Mouse (Mus musculus) erythroblast, embryonic 14.5 days (primary cell): ENCODE data around the gene Myo5c. TPM values are rescaled to one million over a fixed set of nuclear protein-coding genes. Genes with fewer than 3 reads are reported as not detected.

Experiments used
- H3K27me3 ChIP-seq: 2 replicates; pipeline ENCODE4 v1.6.1; 2012; ENCODE audit warnings: inconsistent platforms; ENCODE audit not compliant: control insufficient read depth
- H3K36me3 ChIP-seq: 2 replicates; pipeline ENCODE4 v1.6.1; 2012; ENCODE audit warnings: mild to moderate bottlenecking, inconsistent platforms; ENCODE audit not compliant: control insufficient read depth
- H3K4me1 ChIP-seq: 2 replicates; pipeline ENCODE4 v1.6.1; 2012; ENCODE audit warnings: inconsistent platforms; ENCODE audit not compliant: control insufficient read depth
- H3K4me3 ChIP-seq: replicated peaks from 2 replicates; pipeline ENCODE3; 2012; ENCODE audit warnings: moderate library complexity, mild to moderate bottlenecking, inconsistent platforms
- H3K9me3 ChIP-seq: 2 replicates; pipeline ENCODE4 v1.6.1; 2012; ENCODE audit warnings: low read length, inconsistent platforms, mixed read lengths; ENCODE audit not compliant: control insufficient read depth
- GATA1 ChIP-seq: IDR thresholded peaks from 2 replicates; pipeline ENCODE4 v1.6.1; 2012; ENCODE audit warnings: low read length, inconsistent platforms, mixed read lengths
- TAL1 ChIP-seq: IDR thresholded peaks from 3 replicates; pipeline ENCODE4 v1.6.1; 2012; ENCODE audit warnings: low read length, inconsistent platforms, mixed read lengths
- polyA plus RNA-seq: library from polyadenylated mRNA; stranded (reverse); fragments of >175 nt; gene quantifications from 2 replicates; pipeline ENCODE4 v1.2.3, GENCODE M21; 2012

The Myo5c gene
- polyA plus RNA-seq, 1 experiment, result not detected

GRCm38 (mm10) chr9:75270382-75270781 lies 38.6 kb downstream of the Myo5c start:
- Histone ChIP-seq H3K9me3 (no peaks in the 10 kb centered on the region), H3K36me3 (no peaks in the 10 kb centered on the region), H3K4me3 (no peak overlapping the region), H3K27me3 (no peaks in the 10 kb centered on the region), H3K4me1 (no peaks in the 10 kb centered on the region)
- no peak for TF ChIP-seq GATA1
- no peak for TF ChIP-seq TAL1

GRCm38 (mm10) chr9:75271539-75271938 lies 39.7 kb downstream of the Myo5c start:
- TF ChIP-seq GATA1, result no peak
- TF ChIP-seq TAL1, result no peak
- no peaks in the 10 kb centered on the region for H3K9me3 ChIP-seq
- H3K36me3 ChIP-seq, result no peaks in the 10 kb centered on the region
- no peak overlapping the region for H3K4me3 ChIP-seq
- no peaks in the 10 kb centered on the region for H3K27me3 ChIP-seq
- H3K4me1 ChIP-seq, result no peaks in the 10 kb centered on the region

- H3K4me1 ChIP-seq, result no peaks in the 10 kb centered on the region
- no peaks in the 10 kb centered on the region for H3K36me3 ChIP-seq
- no peaks in the 10 kb centered on the region for H3K27me3 ChIP-seq
- no peaks in the 10 kb centered on the region for H3K9me3 ChIP-seq
- TF ChIP-seq TAL1 (no peak), GATA1 (no peak)
- no peak overlapping the region for H3K4me3 ChIP-seq
Measured at GRCm38 (mm10) chr9:75273646-75274045, 41.8 kb downstream of the Myo5c start.

GRCm38 (mm10) chr9:75274486-75274885 lies 42.7 kb downstream of the Myo5c start:
- Histone ChIP-seq H3K4me3 (no peak overlapping the region), H3K27me3 (no peaks in the 10 kb centered on the region), H3K4me1 (no peaks in the 10 kb centered on the region), H3K36me3 (no peaks in the 10 kb centered on the region), H3K9me3 (no peaks in the 10 kb centered on the region)
- TF ChIP-seq TAL1, result no peak
- no peak for TF ChIP-seq GATA1

GRCm38 (mm10) chr9:75275051-75275450 lies 43.2 kb downstream of the Myo5c start:
- no peak for TF ChIP-seq TAL1
- no peak for TF ChIP-seq GATA1
- Histone ChIP-seq H3K27me3 (no peaks in the 10 kb centered on the region), H3K36me3 (no peaks in the 10 kb centered on the region), H3K9me3 (no peaks in the 10 kb centered on the region), H3K4me3 (no peak overlapping the region), H3K4me1 (no peaks in the 10 kb centered on the region)

- no peak overlapping the region for H3K4me3 ChIP-seq
- no peaks in the 10 kb centered on the region for H3K36me3 ChIP-seq
- H3K27me3 ChIP-seq, result no peaks in the 10 kb centered on the region; the same call in 1 of the 2 replicates
- no peaks in the 10 kb centered on the region; the same call in 1 of the 2 replicates for H3K4me1 ChIP-seq
- H3K9me3 ChIP-seq, result no peaks in the 10 kb centered on the region
- no peak for TF ChIP-seq GATA1
- TF ChIP-seq TAL1, result no peak
Measured at GRCm38 (mm10) chr9:75280814-75281213, 49.0 kb downstream of the Myo5c start.

GRCm38 (mm10) chr9:75282179-75282578 lies 50.4 kb downstream of the Myo5c start:
- Histone ChIP-seq H3K36me3 (no peaks in the 10 kb centered on the region), H3K4me3 (no peak overlapping the region), H3K4me1 (no peaks in the 10 kb centered on the region; the same call in 1 of the 2 replicates), H3K9me3 (no peaks in the 10 kb centered on the region), H3K27me3 (no peaks in the 10 kb centered on the region; the same call in 1 of the 2 replicates)
- TF ChIP-seq TAL1 (no peak), GATA1 (no peak)

- no peak for TF ChIP-seq TAL1
- no peak for TF ChIP-seq GATA1
- Histone ChIP-seq H3K36me3 (no peaks in the 10 kb centered on the region), H3K4me3 (no peak overlapping the region), H3K4me1 (no peaks in the 10 kb centered on the region; the same call in 1 of the 2 replicates), H3K9me3 (no peaks in the 10 kb centered on the region), H3K27me3 (no peaks in the 10 kb centered on the region; the same call in 1 of the 2 replicates)
Measured at GRCm38 (mm10) chr9:75282830-75283229, 51.0 kb downstream of the Myo5c start.

GRCm38 (mm10) chr9:75283636-75284035 lies 51.8 kb downstream of the Myo5c start:
- H3K36me3 ChIP-seq, result no peaks in the 10 kb centered on the region
- no peaks in the 10 kb centered on the region for H3K9me3 ChIP-seq
- no peaks in the 10 kb centered on the region; the same call in 1 of the 2 replicates for H3K4me1 ChIP-seq
- TF ChIP-seq TAL1 (no peak), GATA1 (no peak)
- no peak overlapping the region for H3K4me3 ChIP-seq
- no peaks in the 10 kb centered on the region; the same call in 1 of the 2 replicates for H3K27me3 ChIP-seq

- TF ChIP-seq TAL1 (no peak), GATA1 (no peak)
- Histone ChIP-seq H3K4me3 (no peak overlapping the region), H3K4me1 (no peaks in the 10 kb centered on the region; the same call in 1 of the 2 replicates), H3K27me3 (no peaks in the 10 kb centered on the region; the same call in 1 of the 2 replicates), H3K36me3 (no peaks in the 10 kb centered on the region), H3K9me3 (no peaks in the 10 kb centered on the region)
Measured at GRCm38 (mm10) chr9:75285363-75285762, 53.5 kb downstream of the Myo5c start.
